Mouse (Mus musculus) forebrain, embryonic 15.5 days (tissue): ENCODE measurements around the gene Dyrk2. TPM values are rescaled to one million over a fixed set of nuclear protein-coding genes. Genes with fewer than 3 reads are reported as not detected.

Experiments
- ATAC-seq: fragments of 200-750 bp; cut with Nextera tagmentation; replicated peaks from 2 replicates; pipeline ENCODE4 v1.8.0; 2017; ENCODE audit warnings: mild to moderate bottlenecking, moderate TSS enrichment, moderate library complexity
- H3K27ac ChIP-seq: fragments of 300-500 bp; sonication (generic); replicated peaks from 2 replicates; pipeline ENCODE4 v1.5.1; 2015; ENCODE audit warnings: mild to moderate bottlenecking, inconsistent platforms
- H3K27me3 ChIP-seq: fragments of 300-500 bp; sonication (generic); 2 replicates; pipeline ENCODE4 v1.6.1; 2015; ENCODE audit warnings: inconsistent platforms
- H3K36me3 ChIP-seq: fragments of 300-500 bp; sonication (generic); 2 replicates; pipeline ENCODE4 v1.6.1; 2015; ENCODE audit warnings: mild to moderate bottlenecking, inconsistent platforms
- H3K4me1 ChIP-seq: fragments of 300-500 bp; sonication (generic); 2 replicates; pipeline ENCODE4 v1.6.1; 2015; ENCODE audit warnings: inconsistent platforms
- H3K4me2 ChIP-seq: fragments of 300-500 bp; sonication (generic); replicated peaks from 2 replicates; pipeline ENCODE4 v1.6.1; 2015; ENCODE audit warnings: mild to moderate bottlenecking, inconsistent platforms
- H3K4me3 ChIP-seq: fragments of 300-500 bp; sonication (generic); 2 replicates; pipeline ENCODE4 v1.5.1; 2015; ENCODE audit warnings: mild to moderate bottlenecking, inconsistent platforms
- H3K9ac ChIP-seq: fragments of 300-500 bp; sonication (generic); replicated peaks from 2 replicates; pipeline ENCODE4 v1.6.1; 2015; ENCODE audit warnings: mild to moderate bottlenecking, inconsistent platforms
- H3K9me3 ChIP-seq: fragments of 300-500 bp; sonication (generic); 2 replicates; pipeline ENCODE4 v1.6.1; 2016; ENCODE audit warnings: inconsistent platforms
- WGBS: fragments of 180-500 bp; shearing (Covaris S2); methylation state at CpG from one replicate; pipeline ENCODE4 v1.1.7; 2015; ENCODE audit warnings: mixed read lengths; 5-methylcytosine and 5-hydroxymethylcytosine counted together
- polyA plus RNA-seq: library from polyadenylated mRNA; unstranded; fragments of >200 nt; fragmentation: Nextera tagmentation; extraction: Ambion mirVana; gene quantifications from 2 replicates; pipeline ENCODE4 v1.2.1, GENCODE M21; 2015

The Dyrk2 gene
- polyA plus RNA-seq, 1 experiment from 2014 or later: 16.5 TPM

DNA sequence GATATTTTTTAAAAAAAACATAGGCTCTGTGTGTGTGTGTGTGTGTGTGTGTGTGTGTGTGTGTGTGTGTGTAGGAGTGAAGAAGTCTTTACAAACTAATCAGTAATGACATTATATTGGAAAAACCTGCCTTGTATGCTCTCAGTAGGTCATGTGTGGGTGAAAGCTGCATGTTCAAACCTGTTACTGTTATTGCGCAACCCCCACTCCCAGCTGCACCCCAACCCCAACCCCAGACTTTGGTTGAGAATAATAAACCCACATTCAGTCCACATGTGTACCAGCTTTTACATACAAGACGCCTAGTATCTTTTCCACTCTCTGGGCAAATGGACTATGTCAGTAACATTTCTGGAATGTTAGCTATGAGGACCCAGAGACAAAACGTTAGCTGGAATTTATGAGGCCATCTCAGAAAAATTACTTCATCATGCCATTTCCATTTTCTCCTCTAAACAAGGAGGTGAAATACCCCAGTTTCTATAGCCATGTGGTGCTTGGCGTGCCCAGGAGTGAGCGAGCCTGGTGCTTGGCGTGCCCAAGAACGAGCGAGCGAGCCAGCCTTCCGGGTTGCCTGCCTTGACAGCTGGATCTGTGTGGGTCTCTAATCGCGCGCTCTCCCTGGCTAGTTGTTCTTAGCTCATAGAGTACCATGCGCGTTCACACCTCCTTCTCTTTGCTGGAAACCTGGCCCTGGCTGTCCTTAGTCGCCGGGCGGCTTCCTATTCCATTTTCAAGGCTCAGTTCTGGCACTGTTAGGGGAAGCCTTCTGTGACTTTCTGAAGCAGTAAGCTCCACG is 30.5 kb downstream of the Dyrk2 start:
- H3K9me3 ChIP-seq: no peaks in the 10 kb centered on the region
- H3K9ac ChIP-seq: no peak overlapping the region
- 88% methylated on average over 19 of the region's 19 CpGs for WGBS
- H3K36me3 ChIP-seq: no peaks in the 10 kb centered on the region
- no peak overlapping the region for H3K4me2 ChIP-seq
- no peak for ATAC-seq
- H3K27ac ChIP-seq: peak overlapping the region; percentile 46
- no peak overlapping the region for H3K4me3 ChIP-seq
- H3K27me3 ChIP-seq: no peaks in the 10 kb centered on the region
- peaks cover 12% of the 10 kb centered on the region; the same call in 1 of the 2 replicates for H3K4me1 ChIP-seq

- Histone ChIP-seq H3K27ac (no peak overlapping the region), H3K9ac (no peak overlapping the region), H3K4me3 (no peak overlapping the region), H3K9me3 (no peaks in the 10 kb centered on the region), H3K4me2 (no peak overlapping the region), H3K4me1 (peaks cover 12% of the 10 kb centered on the region; the same call in 1 of the 2 replicates), H3K27me3 (no peaks in the 10 kb centered on the region), H3K36me3 (no peaks in the 10 kb centered on the region)
- WGBS: 71% methylated on average over 8 of the region's 8 CpGs
- no peak for ATAC-seq
These were observed 32.4 kb downstream of the Dyrk2 start for GRCm38 (mm10) chr10:118837636-118838035.

DNA sequence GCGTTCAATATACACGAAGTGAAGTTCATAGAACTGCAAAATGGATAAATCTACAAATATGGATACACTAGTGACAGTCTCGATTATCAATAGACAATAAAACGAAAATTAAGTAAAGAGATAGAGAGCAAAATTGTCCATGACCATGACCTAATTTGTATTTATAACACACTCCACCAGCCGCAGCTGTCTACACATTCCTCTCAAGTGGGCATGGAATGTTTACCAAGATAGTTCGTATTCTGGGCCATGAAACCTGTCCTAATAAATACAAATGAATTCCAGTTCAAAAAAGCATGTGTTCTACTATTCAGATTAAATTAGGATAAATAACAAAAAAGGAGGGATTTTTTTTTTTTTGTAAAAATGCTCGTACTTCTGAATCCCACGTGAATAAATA is 38.8 kb downstream of the Dyrk2 start:
- H3K4me2 ChIP-seq: no peak overlapping the region
- no peak overlapping the region for H3K4me3 ChIP-seq
- no peaks in the 10 kb centered on the region for H3K4me1 ChIP-seq
- no peaks in the 10 kb centered on the region for H3K9me3 ChIP-seq
- 75% methylated on average over 8 of the region's 8 CpGs for WGBS
- no peak overlapping the region for H3K27ac ChIP-seq
- H3K9ac ChIP-seq: no peak overlapping the region
- H3K27me3 ChIP-seq: no peaks in the 10 kb centered on the region
- no peaks in the 10 kb centered on the region for H3K36me3 ChIP-seq
- no peak for ATAC-seq

GRCm38 (mm10) chr10:118829641-118830040 is 40.4 kb downstream of the Dyrk2 start:
- no peak for ATAC-seq
- Histone ChIP-seq H3K9ac (no peak overlapping the region), H3K27me3 (no peaks in the 10 kb centered on the region), H3K4me2 (no peak overlapping the region), H3K9me3 (no peaks in the 10 kb centered on the region), H3K4me3 (no peak overlapping the region), H3K4me1 (0 out of 2 replicates have a peak, but pooled peaks cover 6% of the 10 kb centered on the region), H3K36me3 (no peaks in the 10 kb centered on the region), H3K27ac (no peak overlapping the region)
- 91% methylated on average over 2 of the region's 2 CpGs for WGBS

DNA sequence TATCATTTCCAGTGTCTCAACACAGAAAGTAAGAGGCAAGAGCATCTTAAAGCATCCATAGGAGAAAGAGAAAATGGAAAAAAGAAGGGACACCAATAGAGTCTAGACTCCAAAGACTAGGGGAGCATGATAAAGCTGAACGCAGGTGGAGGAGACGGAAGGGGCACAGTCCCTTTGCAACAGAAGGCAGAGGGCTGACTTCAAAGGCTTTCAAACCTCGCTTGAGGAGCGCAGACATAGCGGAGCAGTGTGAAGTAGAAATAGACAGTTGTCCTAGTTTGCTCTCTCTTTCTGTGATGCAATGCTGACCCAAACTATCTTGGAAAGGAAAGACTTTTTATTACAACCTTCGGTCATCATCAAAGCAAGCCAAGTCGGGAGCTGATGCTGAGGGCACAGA is 42.9 kb downstream of the Dyrk2 start:
- no peak for ATAC-seq
- no peaks in the 10 kb centered on the region for H3K36me3 ChIP-seq
- no peaks in the 10 kb centered on the region for H3K27me3 ChIP-seq
- no peak overlapping the region for H3K9ac ChIP-seq
- 92% methylated on average over 7 of the region's 7 CpGs for whole genome bisulfite sequencing
- H3K4me2 ChIP-seq: no peak overlapping the region
- no peak overlapping the region for H3K27ac ChIP-seq
- no peak overlapping the region for H3K4me3 ChIP-seq
- H3K4me1 ChIP-seq: 0 out of 2 replicates have a peak, but pooled peaks cover 11% of the 10 kb centered on the region
- no peaks in the 10 kb centered on the region for H3K9me3 ChIP-seq

GRCm38 (mm10) chr10:118824830-118825229 is 45.2 kb downstream of the Dyrk2 start:
- Histone ChIP-seq H3K36me3 (no peaks in the 10 kb centered on the region), H3K4me2 (no peak overlapping the region), H3K4me1 (peaks cover 27% of the 10 kb centered on the region), H3K27me3 (no peaks in the 10 kb centered on the region), H3K9me3 (no peaks in the 10 kb centered on the region), H3K9ac (no peak overlapping the region), H3K4me3 (no peak overlapping the region), H3K27ac (peak overlapping the region; percentile 83)
- peak; percentile 82 for ATAC-seq
- WGBS: 65% methylated on average over 8 of the region's 8 CpGs

DNA sequence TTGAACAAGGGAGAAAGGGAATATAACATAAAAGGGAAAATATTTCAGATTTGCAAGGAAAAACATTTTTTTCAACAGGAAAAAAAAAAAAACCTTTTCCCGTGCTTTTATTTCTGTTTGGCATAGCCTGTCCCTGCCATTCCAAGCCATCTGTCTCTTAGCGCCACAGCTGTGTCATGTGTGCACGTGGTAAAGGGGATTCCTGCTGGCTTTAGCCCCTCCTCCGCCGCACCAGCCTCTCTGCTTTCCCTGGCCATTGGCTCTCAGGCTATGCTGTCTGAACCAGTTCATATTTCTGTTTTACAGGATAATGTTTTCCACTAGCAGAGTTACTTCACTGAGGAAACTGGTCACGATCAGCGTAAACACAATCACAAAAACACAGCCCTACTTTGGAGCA is 49.1 kb downstream of the Dyrk2 start:
- no peaks in the 10 kb centered on the region for H3K27me3 ChIP-seq
- H3K4me2 ChIP-seq: no peak overlapping the region
- no peaks in the 10 kb centered on the region for H3K9me3 ChIP-seq
- no peak overlapping the region for H3K9ac ChIP-seq
- no peak overlapping the region for H3K4me3 ChIP-seq
- H3K27ac ChIP-seq: peak overlapping the region; percentile 73
- peak; percentile 93 for ATAC-seq
- WGBS: 29% methylated on average over 7 of the region's 7 CpGs
- peaks cover 29% of the 10 kb centered on the region for H3K4me1 ChIP-seq
- no peaks in the 10 kb centered on the region for H3K36me3 ChIP-seq

- H3K4me2 ChIP-seq: no peak overlapping the region
- H3K36me3 ChIP-seq: no peaks in the 10 kb centered on the region
- no peaks in the 10 kb centered on the region for H3K9me3 ChIP-seq
- 89% methylated on average over 4 of the region's 4 CpGs for WGBS
- H3K4me3 ChIP-seq: no peak overlapping the region
- ATAC-seq: no peak
- H3K4me1 ChIP-seq: peaks cover 22% of the 10 kb centered on the region
- no peak overlapping the region for H3K9ac ChIP-seq
- H3K27ac ChIP-seq: peak overlapping the region; percentile 73
- H3K27me3 ChIP-seq: no peaks in the 10 kb centered on the region
These were observed 50.2 kb downstream of the Dyrk2 start for GRCm38 (mm10) chr10:118819846-118820245.

GRCm38 (mm10) chr10:118817089-118817488 is 52.9 kb downstream of the Dyrk2 start:
- Histone ChIP-seq H3K9ac (no peak overlapping the region), H3K27me3 (no peaks in the 10 kb centered on the region), H3K36me3 (no peaks in the 10 kb centered on the region), H3K4me1 (peaks cover 17% of the 10 kb centered on the region), H3K4me2 (no peak overlapping the region), H3K4me3 (no peak overlapping the region), H3K27ac (no peak overlapping the region), H3K9me3 (no peaks in the 10 kb centered on the region)
- ATAC-seq: no peak
- 90% methylated on average over 6 of the region's 6 CpGs for WGBS

- 86% methylated on average over 6 of the region's 6 CpGs for WGBS
- Histone ChIP-seq H3K4me1 (no peaks in the 10 kb centered on the region), H3K36me3 (no peaks in the 10 kb centered on the region), H3K4me2 (no peak overlapping the region), H3K27me3 (no peaks in the 10 kb centered on the region), H3K27ac (no peak overlapping the region), H3K9ac (no peak overlapping the region), H3K4me3 (no peak overlapping the region), H3K9me3 (no peaks in the 10 kb centered on the region)
- no peak for ATAC-seq
These were observed 58.1 kb downstream of the Dyrk2 start for GRCm38 (mm10) chr10:118811945-118812344.

GRCm38 (mm10) chr10:118810908-118811711 is 58.9 kb downstream of the Dyrk2 start:
- no peak for ATAC-seq
- Histone ChIP-seq H3K4me2 (no peak overlapping the region), H3K27me3 (no peaks in the 10 kb centered on the region), H3K27ac (no peak overlapping the region), H3K9ac (no peak overlapping the region), H3K4me1 (no peaks in the 10 kb centered on the region), H3K36me3 (no peaks in the 10 kb centered on the region), H3K4me3 (no peak overlapping the region), H3K9me3 (no peaks in the 10 kb centered on the region)
- WGBS: 74% methylated on average over 16 of the region's 16 CpGs
